Mouse (Mus musculus) T-helper 2 cell (primary cell): Measurements from ENCODE around the gene 3110009E18Rik.

ENCODE experiments used
- in situ Hi-C: fragments of 300-600 bp; cut with MboI, MseI; formaldehyde crosslinking; loops from one replicate; pipeline ENCODE4 v1.15.1; 2025; ENCODE audit warnings: high pct_unique_total_duplicates

Gene 3110009E18Rik

GRCm38 (mm10) chr1:120195947-120196346 is 75.0 kb downstream of the 3110009E18Rik start:
- in situ Hi-C loops = no loop called here

GRCm38 (mm10) chr1:120196724-120197123 is 75.7 kb downstream of the 3110009E18Rik start:
- in situ Hi-C loops = no loop called here

GRCm38 (mm10) chr1:120197189-120197588 is 76.2 kb downstream of the 3110009E18Rik start:
- in situ Hi-C loops = no loop called here

- in situ Hi-C loops = no loop called here
Observed at GRCm38 (mm10) chr1:120198151-120198550, 77.2 kb downstream of the 3110009E18Rik start.

GRCm38 (mm10) chr1:120198942-120199341 is 78.0 kb downstream of the 3110009E18Rik start:
- in situ Hi-C loops = no loop called here

GRCm38 (mm10) chr1:120202542-120202941 is 81.6 kb downstream of the 3110009E18Rik start:
- in situ Hi-C loops = no loop called here

- in situ Hi-C loops = no loop called here
Observed at GRCm38 (mm10) chr1:120203836-120204235, 82.8 kb downstream of the 3110009E18Rik start.

GRCm38 (mm10) chr1:120204834-120205233 is 83.8 kb downstream of the 3110009E18Rik start:
- in situ Hi-C loops = no loop called here

GRCm38 (mm10) chr1:120207568-120207967 is 86.6 kb downstream of the 3110009E18Rik start:
- in situ Hi-C loops = no loop called here

- in situ Hi-C loops = no loop called here
Observed at GRCm38 (mm10) chr1:120208502-120209230, 87.7 kb downstream of the 3110009E18Rik start.

- in situ Hi-C loops = no loop called here
Observed at GRCm38 (mm10) chr1:120220841-120221240, 99.9 kb downstream of the 3110009E18Rik start.

- in situ Hi-C loops = no loop called here
Observed at GRCm38 (mm10) chr1:120221285-120221684, 100.3 kb downstream of the 3110009E18Rik start.

- in situ Hi-C loops = no loop called here
Observed at GRCm38 (mm10) chr1:120223613-120224012, 102.6 kb downstream of the 3110009E18Rik start.

- in situ Hi-C loops = loop anchor here (10.0 kb wide), 1 partner anchor 315 kb away; no protein-coding TSS in a partner anchor
Observed at GRCm38 (mm10) chr1:120229723-120230471, 108.9 kb downstream of the 3110009E18Rik start.

GRCm38 (mm10) chr1:120231334-120231733 is 110.3 kb downstream of the 3110009E18Rik start:
- in situ Hi-C loops = loop anchor here (10.0 kb wide), 1 partner anchor 313 kb away; no protein-coding TSS in a partner anchor

GRCm38 (mm10) chr1:120232170-120232569 is 111.2 kb downstream of the 3110009E18Rik start:
- in situ Hi-C loops = loop anchor here (10.0 kb wide), 1 partner anchor 313 kb away; no protein-coding TSS in a partner anchor

GRCm38 (mm10) chr1:120235631-120236215 is 114.7 kb downstream of the 3110009E18Rik start:
- in situ Hi-C loops = loop anchor here (10.0 kb wide), 1 partner anchor 309 kb away; no protein-coding TSS in a partner anchor

GRCm38 (mm10) chr1:120236424-120236823 is 115.4 kb downstream of the 3110009E18Rik start:
- in situ Hi-C loops = loop anchor here (10.0 kb wide), 1 partner anchor 308 kb away; no protein-coding TSS in a partner anchor

- in situ Hi-C loops = loop anchor here (10.0 kb wide), 1 partner anchor 308 kb away; no protein-coding TSS in a partner anchor
Observed at GRCm38 (mm10) chr1:120237068-120237467, 116.1 kb downstream of the 3110009E18Rik start.
